Mouse (Mus musculus) erythroblast, embryonic 14.5 days (primary cell): ENCODE results near the gene Gm5767.

Source experiments
- GATA1 ChIP-seq: IDR thresholded peaks from 2 replicates; pipeline ENCODE4 v1.6.1; 2012; ENCODE audit warnings: low read length, inconsistent platforms, mixed read lengths
- TAL1 ChIP-seq: IDR thresholded peaks from 3 replicates; pipeline ENCODE4 v1.6.1; 2012; ENCODE audit warnings: low read length, inconsistent platforms, mixed read lengths

DNA sequence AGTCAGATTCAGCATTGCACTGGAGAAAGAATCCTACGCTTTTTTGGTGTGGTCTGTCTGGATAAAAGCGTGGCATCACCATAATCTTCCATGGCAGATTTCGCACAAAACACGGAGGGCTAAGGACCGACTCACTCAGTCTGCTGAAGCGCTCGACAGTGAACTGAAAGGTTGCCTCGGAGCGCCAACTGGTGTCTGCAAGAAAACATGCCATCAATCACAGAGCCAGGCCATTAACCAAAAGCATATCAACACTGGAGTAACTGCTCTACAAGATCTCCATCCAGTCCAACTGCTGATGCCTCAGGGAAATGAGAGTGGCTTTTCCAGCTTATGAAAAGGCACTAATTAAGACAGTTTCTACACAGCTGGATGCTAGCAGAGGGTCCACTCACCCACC is 31.4 kb downstream of the Gm5767 start:
- TF ChIP-seq GATA1 (no peak), TAL1 (no peak)
